Mouse (Mus musculus): Measurements from ENCODE around the gene Ranbp3. TPM values are rescaled to one million over a fixed set of nuclear protein-coding genes. Genes with fewer than 3 reads are reported as not detected.

Ranbp3 gene
- polyA plus RNA-seq, 2 experiments: 34.2 to 42.9 TPM

DNA sequence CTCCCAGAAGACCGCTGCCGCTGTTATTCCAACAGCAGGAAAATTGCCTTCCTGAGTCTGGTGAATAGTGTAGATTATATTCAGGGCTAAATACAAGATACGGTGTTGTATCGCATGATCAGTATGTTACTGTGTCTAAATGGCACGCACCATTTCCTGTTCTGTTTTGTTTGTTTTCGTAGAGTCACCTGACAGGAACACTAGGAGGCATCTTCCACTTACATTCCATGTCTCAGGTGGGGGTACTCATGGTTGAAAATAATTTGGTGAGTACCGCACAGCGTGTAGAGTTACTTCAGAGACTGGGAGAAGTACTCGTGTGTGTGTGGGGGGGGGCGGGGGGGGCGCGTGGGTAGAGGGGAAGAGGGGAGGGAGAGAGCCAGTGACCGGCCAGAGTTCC, 25.5 kb upstream of the Ranbp3 start:
- Histone ChIP-seq H3K27ac (no peak overlapping the region), H3K4me2 (ENCODE audit: low read depth) (no peak overlapping the region), H3K4me3 (ENCODE audit: insufficient read depth in 1 of 2, low read depth in 2 of 2, low read length in 2 of 2) (no peak overlapping the region), H3K4me1 (replicated peaks; ENCODE audit: control insufficient read depth in 2 of 2, insufficient read depth in 2 of 2, low read length in 1 of 2) (no peaks in the 10 kb centered on the region), H3K27me3 (ENCODE audit: control insufficient read depth, insufficient read depth, low read length) (no peaks in the 10 kb centered on the region), H3K9me3 (ENCODE audit: control insufficient read depth, low read length) (no peaks in the 10 kb centered on the region), H3K36me3 (replicated peaks; ENCODE audit: control insufficient read depth, insufficient read depth, low read depth) (no peaks in the 10 kb centered on the region), H3K9ac (replicated peaks) (no peak overlapping the region)
- no peak for TF ChIP-seq EP300 (IDR thresholded peaks at IDR 0.05; ENCODE audit: low read depth)
- no peak for TF ChIP-seq CTCF (IDR thresholded peaks at IDR 0.05; ENCODE audit: low read depth)
- 40% methylated on average over 13 of the region's 13 CpGs for WGBS (ENCODE audit: insufficient replicate concordance)
- DNase-seq (ENCODE audit: low read depth in 3 of 3, low spot score in 3 of 3) (no peak), ATAC-seq (ENCODE audit: insufficient read depth) (no peak)

GRCm38 (mm10) chr17:56651801-56652200, 21.3 kb upstream of the Ranbp3 start:
- no peak overlapping the region for H3K4me3 ChIP-seq (ENCODE audit: insufficient read depth in 1 of 2, low read depth in 2 of 2, low read length in 2 of 2)
- no peak overlapping the region for H3K9ac ChIP-seq (replicated peaks)
- H3K27me3 ChIP-seq (ENCODE audit: control insufficient read depth, insufficient read depth, low read length): no peaks in the 10 kb centered on the region
- H3K4me2 ChIP-seq (ENCODE audit: low read depth): no peak overlapping the region
- WGBS (ENCODE audit: insufficient replicate concordance): 23% methylated on average over 10 of the region's 10 CpGs
- ATAC-seq (ENCODE audit: insufficient read depth) (peak; percentile 60), DNase-seq (ENCODE audit: low read depth in 3 of 3, low spot score in 3 of 3) (peak in 1 of 3 experiments; percentile 22)
- TF ChIP-seq CTCF (IDR thresholded peaks at IDR 0.05; ENCODE audit: low read depth) (no peak), EP300 (IDR thresholded peaks at IDR 0.05; ENCODE audit: low read depth) (no peak)
- H3K9me3 ChIP-seq (ENCODE audit: control insufficient read depth, low read length): no peaks in the 10 kb centered on the region
- H3K27ac ChIP-seq: no peak overlapping the region
- no peaks in the 10 kb centered on the region for H3K36me3 ChIP-seq (replicated peaks; ENCODE audit: control insufficient read depth, insufficient read depth, low read depth)
- H3K4me1 ChIP-seq (replicated peaks; ENCODE audit: control insufficient read depth in 2 of 2, insufficient read depth in 2 of 2, low read length in 1 of 2): no peaks in the 10 kb centered on the region; a peak in 1 of 4 replicates

DNA sequence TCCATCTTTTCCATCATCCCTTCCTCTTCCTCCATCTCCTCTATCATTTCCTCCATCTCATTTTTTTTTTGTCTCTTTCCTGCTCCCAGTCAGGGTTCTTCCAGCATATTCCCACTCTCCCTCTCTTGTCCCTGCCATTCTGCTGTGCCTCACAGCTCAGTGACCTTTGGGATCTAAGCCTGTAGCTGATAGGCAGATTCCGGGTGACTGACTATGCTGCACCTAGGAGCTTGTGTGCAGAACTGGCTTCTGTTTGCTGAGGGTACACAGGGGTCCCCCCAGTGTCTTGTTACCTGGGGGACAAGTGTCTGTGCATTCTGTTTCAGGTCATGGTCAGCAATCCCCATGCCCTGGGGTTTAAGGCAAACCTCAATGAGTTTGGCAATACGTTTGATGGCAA, 18.3 kb upstream of the Ranbp3 start:
- H3K4me3 ChIP-seq (ENCODE audit: insufficient read depth in 1 of 2, low read depth in 2 of 2, low read length in 2 of 2): no peak overlapping the region
- whole genome bisulfite sequencing (ENCODE audit: insufficient replicate concordance): 53% methylated on average over 2 of the region's 2 CpGs
- ATAC-seq (ENCODE audit: insufficient read depth) (no peak), DNase-seq (ENCODE audit: low read depth in 3 of 3, low spot score in 3 of 3) (no peak)
- no peaks in the 10 kb centered on the region for H3K9me3 ChIP-seq (ENCODE audit: control insufficient read depth, low read length)
- no peak overlapping the region for H3K9ac ChIP-seq (replicated peaks)
- no peak overlapping the region for H3K4me2 ChIP-seq (ENCODE audit: low read depth)
- H3K36me3 ChIP-seq (replicated peaks; ENCODE audit: control insufficient read depth, insufficient read depth, low read depth): no peaks in the 10 kb centered on the region
- H3K27me3 ChIP-seq (ENCODE audit: control insufficient read depth, insufficient read depth, low read length): no peaks in the 10 kb centered on the region
- no peaks in the 10 kb centered on the region; a peak in 1 of 4 replicates for H3K4me1 ChIP-seq (replicated peaks; ENCODE audit: control insufficient read depth in 2 of 2, insufficient read depth in 2 of 2, low read length in 1 of 2)
- H3K27ac ChIP-seq: no peak overlapping the region
- no peak for TF ChIP-seq CTCF (IDR thresholded peaks at IDR 0.05; ENCODE audit: low read depth)
- TF ChIP-seq EP300 (IDR thresholded peaks at IDR 0.05; ENCODE audit: low read depth): no peak

GRCm38 (mm10) chr17:56655311-56655710, 17.8 kb upstream of the Ranbp3 start:
- Histone ChIP-seq H3K9me3 (ENCODE audit: control insufficient read depth, low read length) (no peaks in the 10 kb centered on the region), H3K4me1 (replicated peaks; ENCODE audit: control insufficient read depth in 2 of 2, insufficient read depth in 2 of 2, low read length in 1 of 2) (no peaks in the 10 kb centered on the region; a peak in 1 of 4 replicates), H3K4me2 (ENCODE audit: low read depth) (no peak overlapping the region), H3K4me3 (ENCODE audit: insufficient read depth in 1 of 2, low read depth in 2 of 2, low read length in 2 of 2) (no peak overlapping the region), H3K27me3 (ENCODE audit: control insufficient read depth, insufficient read depth, low read length) (no peaks in the 10 kb centered on the region), H3K9ac (replicated peaks) (no peak overlapping the region), H3K27ac (no peak overlapping the region), H3K36me3 (replicated peaks; ENCODE audit: control insufficient read depth, insufficient read depth, low read depth) (no peaks in the 10 kb centered on the region)
- WGBS (ENCODE audit: insufficient replicate concordance): 57% methylated on average over 3 of the region's 3 CpGs
- DNase-seq (ENCODE audit: low read depth in 3 of 3, low spot score in 3 of 3): no peak
- TF ChIP-seq CTCF (IDR thresholded peaks at IDR 0.05; ENCODE audit: low read depth) (no peak), EP300 (IDR thresholded peaks at IDR 0.05; ENCODE audit: low read depth) (no peak)
- no peak for ATAC-seq (ENCODE audit: insufficient read depth)

DNA sequence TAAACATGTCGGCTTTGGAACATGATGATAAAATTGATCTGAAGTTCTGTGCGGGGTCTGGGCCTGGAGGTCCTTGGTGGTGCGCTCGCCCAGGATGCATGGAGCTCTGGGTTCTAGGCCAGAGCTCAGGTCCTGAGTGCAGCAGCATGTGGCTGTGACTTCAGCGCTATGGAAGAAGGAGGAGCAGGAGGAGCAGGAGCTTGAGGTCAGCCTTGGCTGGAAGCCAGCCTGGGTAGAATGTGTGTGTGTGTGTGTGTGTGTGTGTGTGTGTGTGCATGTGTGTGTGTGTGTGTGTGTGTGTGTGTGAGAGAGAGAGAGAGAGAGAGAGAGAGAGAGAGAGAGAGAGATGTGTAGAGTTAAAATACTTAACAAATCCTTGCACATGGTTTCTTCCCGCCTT, 16.9 kb upstream of the Ranbp3 start:
- TF ChIP-seq EP300 (IDR thresholded peaks at IDR 0.05; ENCODE audit: low read depth) (no peak), CTCF (IDR thresholded peaks at IDR 0.05; ENCODE audit: low read depth) (no peak)
- Histone ChIP-seq H3K9me3 (ENCODE audit: control insufficient read depth, low read length) (no peaks in the 10 kb centered on the region), H3K4me2 (ENCODE audit: low read depth) (no peak overlapping the region), H3K27me3 (ENCODE audit: control insufficient read depth, insufficient read depth, low read length) (no peaks in the 10 kb centered on the region), H3K27ac (no peak overlapping the region), H3K9ac (replicated peaks) (no peak overlapping the region), H3K4me3 (ENCODE audit: insufficient read depth in 1 of 2, low read depth in 2 of 2, low read length in 2 of 2) (no peak overlapping the region), H3K36me3 (replicated peaks; ENCODE audit: control insufficient read depth, insufficient read depth, low read depth) (no peaks in the 10 kb centered on the region), H3K4me1 (replicated peaks; ENCODE audit: control insufficient read depth in 2 of 2, insufficient read depth in 2 of 2, low read length in 1 of 2) (no peaks in the 10 kb centered on the region; a peak in 1 of 4 replicates)
- ATAC-seq (ENCODE audit: insufficient read depth): no peak
- DNase-seq (ENCODE audit: low read depth in 3 of 3, low spot score in 3 of 3): no peak
- 62% methylated on average over 6 of the region's 6 CpGs for WGBS (ENCODE audit: insufficient replicate concordance)

Data from liver, embryonic 14.5 days (tissue).